Comparison of ENCODE assay signal across 13 mouse cellular contexts in the genomic region with DNA sequence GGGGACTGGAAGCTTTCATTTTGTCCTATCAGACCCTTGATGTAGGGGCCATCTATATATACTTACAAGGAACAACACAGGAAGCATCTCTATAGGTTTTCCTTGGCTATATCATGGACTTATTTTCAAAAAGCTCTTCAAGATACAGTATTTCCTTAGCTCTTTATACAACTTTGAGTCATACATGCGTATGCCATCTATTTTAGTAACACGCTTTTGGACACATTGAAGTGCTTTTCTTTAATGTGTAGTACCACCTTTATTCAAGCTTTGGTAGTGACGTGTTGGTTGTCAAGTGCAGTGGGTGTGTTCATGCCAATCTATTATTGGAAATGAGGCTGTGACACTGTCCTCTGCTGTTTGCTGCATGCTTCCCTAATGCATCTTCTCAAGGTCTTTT.
"Had no signal": no experiment of that assay in that cellular context is flagged by ENCODE, and none has a peak within 500 bp of the region (broad histone marks: within the 10 kb centered on the region; RNA-seq: fewer than 3 reads in every experiment).

No protein-coding gene starts in this region.

- DNase-seq: gastrocnemius, postnatal 14 days; gastrocnemius, postnatal 36 days; heart, adult 18-20 months; heart, postnatal 14 days; heart, postnatal 36 days; kidney, adult 11 months; kidney, adult 2 months; kidney, adult 9 months; kidney, postnatal 14 days; kidney, postnatal 36 days; layer of hippocampus, adult 9-11 months; layer of hippocampus, postnatal 36 days; left cerebral cortex, postnatal 4 days had no signal
